Mouse (Mus musculus) frontal cortex, adult 2 months (tissue): ENCODE measurements around the gene Casq1. TPM values are rescaled to one million over a fixed set of nuclear protein-coding genes. Genes with fewer than 3 reads are reported as not detected.

Experiments used
- DNase-seq, 2 experiments: peaks; one replicate each; pipeline ENCODE4 v3.0.0; 2022; ENCODE audit warnings: low spot score in 1 of 2; ENCODE audit errors: extremely low spot score in 1 of 2
- polyA plus RNA-seq: library from polyadenylated mRNA; depleted of rRNA; stranded (reverse); fragments of >200 nt; gene quantifications from 2 replicates; pipeline ENCODE4 v1.2.3, GENCODE M21; 2012

Gene Casq1
- polyA plus RNA-seq, 1 experiment: 1.4 TPM

DNA sequence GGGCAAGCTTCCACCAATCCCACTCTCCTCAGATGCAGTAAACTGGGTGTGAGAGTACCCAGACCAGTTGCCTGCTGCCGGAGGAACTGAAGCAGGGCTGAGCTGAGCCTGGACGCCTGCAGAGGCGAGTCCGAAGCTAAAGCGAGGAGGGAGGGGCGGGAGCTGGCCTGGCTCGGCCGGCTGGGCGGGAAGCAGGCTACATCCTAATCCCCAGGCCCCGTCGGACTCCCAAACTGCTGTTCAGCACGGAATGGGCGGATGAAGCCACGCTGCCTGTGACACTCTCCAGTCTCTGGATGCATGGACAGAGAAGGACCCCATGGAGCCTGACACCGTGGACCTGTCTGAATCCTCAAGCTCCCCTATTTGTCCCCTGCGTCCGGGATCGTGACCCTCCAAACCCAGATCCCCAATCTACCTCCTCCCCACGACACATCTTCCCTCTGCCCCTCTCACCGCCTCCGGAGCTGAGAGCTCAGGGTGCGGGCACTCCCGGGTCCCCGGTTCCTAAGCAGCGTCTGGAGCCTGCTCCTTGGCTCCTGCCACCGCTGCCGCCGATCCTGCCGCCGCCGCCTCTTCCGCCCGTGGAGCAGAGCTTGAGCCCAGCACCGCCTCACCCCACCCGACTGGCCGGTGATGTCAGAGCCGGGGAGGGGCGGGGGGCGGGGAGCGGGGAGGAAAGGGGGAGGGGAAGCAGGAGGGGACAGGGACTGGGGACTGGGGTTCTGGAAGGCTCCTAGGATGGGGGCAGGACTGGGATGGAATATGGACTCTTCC, 13.3 kb downstream of the Casq1 start, which contains the start of gene Pea15a:
Pea15a (minus strand) TSS at position 664 of the 777 bp plus-strand sequence.
- DNase-seq: peak in 1 of 2 experiments; percentile 87

GRCm38 (mm10) chr1:172205741-172206087, 14.0 kb downstream of the Casq1 start:
- DNase-seq: no peak

GRCm38 (mm10) chr1:172204814-172205740, 14.6 kb downstream of the Casq1 start:
- DNase-seq: no peak

DNA sequence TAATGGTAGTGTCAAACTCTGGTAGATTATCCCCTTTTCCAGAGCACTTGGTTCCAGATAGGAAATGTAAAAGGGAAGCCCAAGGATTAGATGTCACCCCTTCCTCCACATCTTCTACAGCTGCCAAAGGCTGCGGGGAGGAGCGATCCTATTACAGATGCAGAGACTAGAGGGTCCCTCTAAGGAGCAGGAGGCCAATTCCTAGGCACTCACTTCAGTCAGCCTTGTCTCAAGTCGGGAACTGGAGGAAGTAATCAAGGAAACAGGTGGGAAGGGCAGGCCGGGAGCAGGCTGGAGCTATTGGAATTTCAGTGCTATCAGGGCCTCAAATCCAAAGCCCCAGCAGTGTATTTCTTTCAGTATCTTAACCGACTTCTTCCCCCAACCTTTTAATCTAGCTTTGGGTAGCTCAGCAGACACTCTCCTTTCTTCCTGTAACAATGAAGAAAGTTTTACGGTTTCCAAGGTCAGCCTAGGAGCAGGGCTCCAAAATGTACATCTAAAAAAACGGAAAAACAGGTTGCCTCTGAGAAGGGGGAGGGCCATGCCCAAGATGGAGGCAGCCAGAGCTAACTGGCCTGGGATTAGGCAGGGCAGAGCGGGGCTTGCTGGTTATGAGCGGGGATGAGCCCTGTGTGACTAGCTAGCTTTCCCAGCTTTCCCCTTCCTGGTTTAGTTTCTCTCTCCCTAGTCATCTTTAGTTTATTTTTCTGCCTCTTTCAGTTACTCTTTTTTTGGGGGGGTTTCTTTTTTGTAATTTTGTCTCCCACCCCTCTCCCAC, 15.4 kb downstream of the Casq1 start:
- no peak for DNase-seq

- no peak for DNase-seq
These were observed 16.1 kb downstream of the Casq1 start for GRCm38 (mm10) chr1:172203566-172203965.

- no peak for DNase-seq
These were observed 16.7 kb downstream of the Casq1 start for GRCm38 (mm10) chr1:172202894-172203522.

GRCm38 (mm10) chr1:172201967-172202880, 17.4 kb downstream of the Casq1 start:
- DNase-seq: no peak

GRCm38 (mm10) chr1:172200871-172201447, 18.7 kb downstream of the Casq1 start:
- peak in 1 of 2 experiments; percentile 84 for DNase-seq

DNA sequence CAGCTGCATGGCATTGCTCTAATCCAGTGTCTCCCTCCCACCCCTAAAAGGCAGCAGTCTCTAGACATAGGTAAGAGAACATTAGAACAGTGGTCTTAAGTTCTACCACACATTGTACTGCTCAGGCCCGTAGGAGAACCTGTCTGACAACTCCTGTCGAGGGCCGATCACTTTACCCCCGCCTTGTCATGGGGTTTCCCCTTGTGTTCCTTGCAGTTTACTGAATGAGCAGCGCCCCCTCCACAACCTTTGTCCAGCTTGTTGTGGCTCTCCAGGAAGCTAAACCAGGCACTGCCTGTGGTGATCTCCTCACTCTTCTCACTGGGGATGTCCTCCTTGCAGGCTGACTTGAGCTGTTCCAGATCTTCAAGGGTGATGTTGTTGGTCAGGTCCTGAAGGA, 19.5 kb downstream of the Casq1 start:
- no peak for DNase-seq

- no peak for DNase-seq
These were observed 20.7 kb downstream of the Casq1 start for GRCm38 (mm10) chr1:172198996-172199395.

GRCm38 (mm10) chr1:172198316-172198715, 21.4 kb downstream of the Casq1 start:
- DNase-seq: no peak

- no peak for DNase-seq
These were observed 21.8 kb downstream of the Casq1 start for GRCm38 (mm10) chr1:172197851-172198250.

DNA sequence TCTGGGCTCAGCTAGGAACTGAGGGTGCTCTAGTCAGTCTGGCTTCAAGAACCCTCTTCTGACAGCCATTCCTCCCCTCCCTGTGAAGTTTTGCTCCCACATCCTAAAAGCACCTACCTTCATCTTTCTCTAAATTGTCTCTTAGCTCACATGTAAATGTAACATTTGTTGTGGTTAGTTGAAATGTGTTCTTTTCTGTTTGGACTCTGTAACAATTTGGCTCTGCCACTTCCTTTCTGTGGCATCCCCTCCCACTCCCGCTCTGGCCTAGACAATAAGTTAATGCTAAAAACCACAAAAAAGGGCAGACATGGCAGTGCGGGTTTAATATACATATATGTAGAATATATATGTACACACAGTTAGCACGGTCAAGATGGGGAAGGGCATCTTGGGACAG, 22.5 kb downstream of the Casq1 start:
- no peak for DNase-seq

GRCm38 (mm10) chr1:172194435-172194834, 25.2 kb downstream of the Casq1 start:
- no peak for DNase-seq

GRCm38 (mm10) chr1:172192217-172192616, 27.5 kb downstream of the Casq1 start:
- no peak for DNase-seq

DNA sequence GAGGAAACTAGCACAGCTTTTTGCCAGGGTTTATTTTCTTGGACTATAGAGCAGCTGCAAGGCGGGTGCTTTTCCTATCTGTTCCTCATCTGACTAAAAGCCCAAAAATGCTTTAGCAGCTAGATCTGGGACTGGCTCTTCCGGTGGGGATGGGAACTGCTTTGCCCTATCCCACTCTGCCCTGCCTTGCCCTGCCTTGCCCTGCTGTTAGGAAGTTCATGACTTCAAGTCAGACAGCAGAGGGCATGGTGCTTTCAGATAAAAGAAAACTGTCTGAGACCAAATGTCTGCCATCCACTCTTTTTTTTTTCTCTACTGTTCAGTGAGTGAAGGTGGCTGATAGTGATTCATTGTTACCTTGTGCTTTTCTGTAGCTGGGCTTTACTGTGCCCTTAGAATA, 28.1 kb downstream of the Casq1 start:
- DNase-seq: no peak

DNA sequence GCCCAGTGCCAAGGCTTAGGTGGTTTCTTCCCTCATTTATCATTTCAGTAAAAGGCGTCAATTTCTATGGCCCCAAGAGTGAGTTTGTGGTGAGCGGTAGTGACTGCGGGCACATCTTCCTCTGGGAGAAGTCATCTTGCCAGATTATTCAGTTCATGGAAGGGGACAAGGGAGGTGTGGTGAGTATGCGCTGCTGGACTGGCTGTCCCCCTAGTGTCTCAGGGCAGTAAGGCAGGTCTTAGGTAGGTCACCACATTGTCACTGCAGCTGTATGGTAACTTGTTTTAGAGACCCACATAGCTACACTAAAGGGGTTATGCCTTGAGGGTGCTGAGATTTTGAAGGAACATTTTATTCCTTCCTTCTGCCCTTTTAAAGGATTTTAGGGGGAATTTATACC, 30.8 kb downstream of the Casq1 start:
- no peak for DNase-seq

GRCm38 (mm10) chr1:172186401-172187289, 33.0 kb downstream of the Casq1 start:
- DNase-seq: no peak
